Mouse (Mus musculus) midbrain, embryonic 11.5 days (tissue): ENCODE results near the gene Arl13a. TPM values are rescaled to one million over a fixed set of nuclear protein-coding genes. Genes with fewer than 3 reads are reported as not detected.

Experiments
- ATAC-seq: fragments of 200-750 bp; cut with Nextera tagmentation; 2 replicates; pipeline ENCODE4 v1.8.0; 2017; ENCODE audit warnings: moderate TSS enrichment, moderate library complexity; ENCODE audit not compliant: low FRiP score
- DNase-seq: peaks from one replicate; pipeline ENCODE4 v3.0.0; 2015; ENCODE audit warnings: low spot score; ENCODE audit errors: missing footprints
- H3K27ac ChIP-seq: fragments of 300-500 bp; sonication (generic); 2 replicates; pipeline ENCODE4 v1.5.1; 2014; ENCODE audit warnings: low read depth, low read length
- H3K27me3 ChIP-seq: fragments of 300-500 bp; sonication (generic); 2 replicates; pipeline ENCODE4 v1.6.1; 2014; ENCODE audit warnings: mild to moderate bottlenecking, low read length, moderate library complexity, mixed read lengths; ENCODE audit not compliant: control insufficient read depth, insufficient read depth
- H3K36me3 ChIP-seq: fragments of 300-500 bp; sonication (generic); 2 replicates; pipeline ENCODE4 v1.6.1; 2014; ENCODE audit warnings: mild to moderate bottlenecking, low read length, moderate library complexity, mixed read lengths; ENCODE audit not compliant: control insufficient read depth, insufficient read depth
- H3K4me1 ChIP-seq: fragments of 300-500 bp; sonication (generic); 2 replicates; pipeline ENCODE4 v1.6.1; 2014; ENCODE audit warnings: low read length; ENCODE audit not compliant: control insufficient read depth, insufficient read depth
- H3K4me2 ChIP-seq: fragments of 300-500 bp; sonication (generic); 2 replicates; pipeline ENCODE4 v1.6.1; 2014; ENCODE audit warnings: mild to moderate bottlenecking, moderate library complexity
- H3K4me3 ChIP-seq: fragments of 300-500 bp; sonication (generic); 2 replicates; pipeline ENCODE4 v1.5.1; 2014; ENCODE audit warnings: low read depth, low read length
- H3K9ac ChIP-seq: fragments of 300-500 bp; sonication (generic); 2 replicates; pipeline ENCODE4 v1.6.1; 2014; ENCODE audit warnings: low read length
- H3K9me3 ChIP-seq: fragments of 300-500 bp; sonication (generic); 2 replicates; pipeline ENCODE4 v1.6.1; 2016; ENCODE audit warnings: low read length; ENCODE audit not compliant: control insufficient read depth
- WGBS: fragments of 180-500 bp; shearing (Covaris S2); extraction: QIAGEN DNeasy Blood & Tissue Kit; methylation state at CpG from one replicate; pipeline ENCODE4 v1.1.7; 2014; 5-methylcytosine and 5-hydroxymethylcytosine counted together
- polyA plus RNA-seq: library from polyadenylated mRNA; unstranded; fragments of >200 nt; fragmentation: Nextera tagmentation; extraction: Ambion mirVana; gene quantifications from 2 replicates; pipeline ENCODE4 v1.2.1, GENCODE M21; 2014

The Arl13a gene
- polyA plus RNA-seq, 1 experiment from 2014 or later = not detected

- H3K9ac ChIP-seq = no peak overlapping the region
- H3K4me2 ChIP-seq = no peak overlapping the region
- no peaks in the 10 kb centered on the region for H3K36me3 ChIP-seq
- ATAC-seq (no peak), DNase-seq (no peak)
- no peaks in the 10 kb centered on the region; the same call in 1 of the 2 replicates for H3K27me3 ChIP-seq
- H3K9me3 ChIP-seq = no peaks in the 10 kb centered on the region
- no peak overlapping the region for H3K27ac ChIP-seq
- no peaks in the 10 kb centered on the region for H3K4me1 ChIP-seq
- no peak overlapping the region for H3K4me3 ChIP-seq
- 95% methylated on average over 1 of the region's 1 CpGs for WGBS
Observed at GRCm38 (mm10) chrX:134170584-134170983, 16.7 kb upstream of the Arl13a start.

GRCm38 (mm10) chrX:134174699-134175098, 12.6 kb upstream of the Arl13a start:
- no peaks in the 10 kb centered on the region for H3K36me3 ChIP-seq
- 92% methylated on average over 1 of the region's 1 CpGs for WGBS
- no peak overlapping the region for H3K4me2 ChIP-seq
- DNase-seq (no peak), ATAC-seq (no peak)
- no peaks in the 10 kb centered on the region for H3K9me3 ChIP-seq
- no peaks in the 10 kb centered on the region for H3K4me1 ChIP-seq
- H3K27ac ChIP-seq = no peak overlapping the region
- no peaks in the 10 kb centered on the region; the same call in 1 of the 2 replicates for H3K27me3 ChIP-seq
- H3K4me3 ChIP-seq = no peak overlapping the region
- H3K9ac ChIP-seq = no peak overlapping the region

GRCm38 (mm10) chrX:134208491-134208890, 21.2 kb downstream of the Arl13a start:
- ATAC-seq (no peak), DNase-seq (no peak)
- no peak overlapping the region for H3K27ac ChIP-seq
- H3K4me2 ChIP-seq = no peak overlapping the region
- 86% methylated on average over 2 of the region's 2 CpGs for WGBS
- no peak overlapping the region for H3K9ac ChIP-seq
- H3K27me3 ChIP-seq = no peaks in the 10 kb centered on the region
- no peaks in the 10 kb centered on the region for H3K36me3 ChIP-seq
- no peaks in the 10 kb centered on the region for H3K9me3 ChIP-seq
- no peaks in the 10 kb centered on the region for H3K4me1 ChIP-seq
- no peak overlapping the region for H3K4me3 ChIP-seq

GRCm38 (mm10) chrX:134211151-134211642, 23.9 kb downstream of the Arl13a start:
- H3K4me2 ChIP-seq = no peak overlapping the region
- no peak overlapping the region for H3K9ac ChIP-seq
- no peak for ATAC-seq
- no peak overlapping the region for H3K27ac ChIP-seq
- H3K4me3 ChIP-seq = no peak overlapping the region
- no peaks in the 10 kb centered on the region for H3K36me3 ChIP-seq
- no peaks in the 10 kb centered on the region for H3K27me3 ChIP-seq
- H3K9me3 ChIP-seq = no peaks in the 10 kb centered on the region
- no peaks in the 10 kb centered on the region for H3K4me1 ChIP-seq
- 89% methylated on average over 7 of the region's 7 CpGs for WGBS
- DNase-seq = no peak

GRCm38 (mm10) chrX:134218161-134218560, 30.9 kb downstream of the Arl13a start:
- no peak overlapping the region for H3K9ac ChIP-seq
- H3K27ac ChIP-seq = no peak overlapping the region
- no peaks in the 10 kb centered on the region for H3K27me3 ChIP-seq
- DNase-seq (no peak), ATAC-seq (no peak)
- H3K4me2 ChIP-seq = no peak overlapping the region
- WGBS = 46% methylated on average over 4 of the region's 4 CpGs
- no peaks in the 10 kb centered on the region for H3K9me3 ChIP-seq
- H3K4me1 ChIP-seq = no peaks in the 10 kb centered on the region
- H3K36me3 ChIP-seq = no peaks in the 10 kb centered on the region
- H3K4me3 ChIP-seq = no peak overlapping the region

GRCm38 (mm10) chrX:134220618-134221017, 33.3 kb downstream of the Arl13a start:
- Histone ChIP-seq H3K9ac (no peak overlapping the region), H3K27ac (no peak overlapping the region), H3K27me3 (no peaks in the 10 kb centered on the region), H3K4me1 (no peaks in the 10 kb centered on the region), H3K36me3 (no peaks in the 10 kb centered on the region), H3K9me3 (no peaks in the 10 kb centered on the region), H3K4me3 (no peak overlapping the region), H3K4me2 (no peak overlapping the region)
- 78% methylated on average over 3 of the region's 3 CpGs for WGBS
- DNase-seq (no peak), ATAC-seq (no peak)

GRCm38 (mm10) chrX:134221856-134222255, 34.6 kb downstream of the Arl13a start, which contains the start of gene Nox1:
TSS of gene Nox1 (minus strand) at chrX:134221956.
- no peaks in the 10 kb centered on the region for H3K9me3 ChIP-seq
- no peak within 1 kb of the TSS for H3K4me2 ChIP-seq
- WGBS = 61% methylated on average over 4 of the region's 4 CpGs
- DNase-seq = no peak
- no peak within 1 kb of the TSS for H3K4me3 ChIP-seq
- no peaks in the 10 kb centered on the region for H3K4me1 ChIP-seq
- H3K36me3 ChIP-seq = no peaks in the 10 kb centered on the region
- no peak for ATAC-seq
- no peak within 1 kb of the TSS for H3K27ac ChIP-seq
- no peaks in the 10 kb centered on the region for H3K27me3 ChIP-seq
- H3K9ac ChIP-seq = no peak within 1 kb of the TSS

GRCm38 (mm10) chrX:134233048-134233447, 45.7 kb downstream of the Arl13a start:
- H3K27me3 ChIP-seq = no peaks in the 10 kb centered on the region
- H3K4me1 ChIP-seq = no peaks in the 10 kb centered on the region
- H3K4me3 ChIP-seq = no peak overlapping the region
- no peaks in the 10 kb centered on the region for H3K9me3 ChIP-seq
- no peak overlapping the region for H3K9ac ChIP-seq
- DNase-seq (no peak), ATAC-seq (no peak)
- 81% methylated on average over 1 of the region's 1 CpGs for WGBS
- no peak overlapping the region for H3K27ac ChIP-seq
- no peaks in the 10 kb centered on the region for H3K36me3 ChIP-seq
- H3K4me2 ChIP-seq = no peak overlapping the region

- 96% methylated on average over 10 of the region's 10 CpGs for WGBS
Observed at GRCm38 (mm10) chrX:134238266-134238665, 51.0 kb downstream of the Arl13a start.

More at GRCm38 (mm10) chrX:134238266-134238665, 51.0 kb downstream of the Arl13a start:
- Histone ChIP-seq H3K4me3 (no peak overlapping the region), H3K9me3 (no peaks in the 10 kb centered on the region), H3K9ac (no peak overlapping the region), H3K36me3 (no peaks in the 10 kb centered on the region), H3K27me3 (no peaks in the 10 kb centered on the region), H3K4me1 (no peaks in the 10 kb centered on the region), H3K27ac (no peak overlapping the region), H3K4me2 (no peak overlapping the region)
- ATAC-seq = no peak
- DNase-seq = no peak
